Mouse (Mus musculus) heart, embryonic 16.5 days (tissue): ENCODE results near the gene Ncoa5. TPM values are rescaled to one million over a fixed set of nuclear protein-coding genes. Genes with fewer than 3 reads are reported as not detected.

Source experiments
- ATAC-seq: fragments of 200-750 bp; cut with Nextera tagmentation; replicated peaks from 2 replicates; pipeline ENCODE4 v1.8.0; 2017; ENCODE audit warnings: moderate number of reproducible peaks; ENCODE audit not compliant: insufficient read depth, low FRiP score; ENCODE audit errors: extremely low read depth
- H3K27ac ChIP-seq: fragments of 300-500 bp; sonication (generic); 2 replicates; pipeline ENCODE4 v1.5.1; 2014; ENCODE audit warnings: mild to moderate bottlenecking, low read length, control low read depth, moderate library complexity
- H3K27me3 ChIP-seq: fragments of 300-500 bp; sonication (generic); 2 replicates; pipeline ENCODE4 v1.6.1; 2014; ENCODE audit warnings: low read length, mixed read lengths; ENCODE audit not compliant: control insufficient read depth, insufficient read depth
- H3K36me3 ChIP-seq: fragments of 300-500 bp; sonication (generic); 2 replicates; pipeline ENCODE4 v1.6.1; 2014; ENCODE audit not compliant: control insufficient read depth, insufficient read depth
- H3K4me1 ChIP-seq: fragments of 300-500 bp; sonication (generic); 2 replicates; pipeline ENCODE4 v1.6.1; 2014; ENCODE audit warnings: low read length, mixed read lengths; ENCODE audit not compliant: control insufficient read depth, insufficient read depth
- H3K4me2 ChIP-seq: fragments of 300-500 bp; sonication (generic); 2 replicates; pipeline ENCODE4 v1.6.1; 2014; ENCODE audit warnings: low read depth, mild to moderate bottlenecking, control low read depth, low read length
- H3K4me3 ChIP-seq: fragments of 300-500 bp; sonication (generic); 2 replicates; pipeline ENCODE4 v1.5.1; 2014; ENCODE audit warnings: mild to moderate bottlenecking, control low read depth, low read length
- H3K9ac ChIP-seq: fragments of 300-500 bp; sonication (generic); 2 replicates; pipeline ENCODE4 v1.6.1; 2014; ENCODE audit warnings: low read length, control low read depth
- H3K9me3 ChIP-seq: fragments of 300-500 bp; sonication (generic); replicated peaks from 2 replicates; pipeline ENCODE4 v1.6.1; 2016; ENCODE audit warnings: low read length; ENCODE audit not compliant: control insufficient read depth
- WGBS: fragments of 180-500 bp; shearing (Covaris S2); extraction: QIAGEN DNeasy Blood & Tissue Kit; methylation state at CpG from one replicate; pipeline ENCODE4 v1.1.7; 2014; 5-methylcytosine and 5-hydroxymethylcytosine counted together
- polyA plus RNA-seq: library from polyadenylated mRNA; unstranded; fragments of >200 nt; fragmentation: Nextera tagmentation; extraction: Ambion mirVana; gene quantifications from 2 replicates; pipeline ENCODE4 v1.2.1, GENCODE M21; 2015

Gene Ncoa5
- polyA plus RNA-seq, 1 experiment from 2014 or later, result 42.5 TPM

- H3K27ac ChIP-seq, result no peak overlapping the region
- no peak overlapping the region for H3K9ac ChIP-seq
- H3K4me3 ChIP-seq, result no peak overlapping the region
- no peaks in the 10 kb centered on the region for H3K9me3 ChIP-seq
- no peaks in the 10 kb centered on the region for H3K36me3 ChIP-seq
- H3K4me1 ChIP-seq, result peaks cover 6% of the 10 kb centered on the region
- H3K27me3 ChIP-seq, result peaks cover 86% of the 10 kb centered on the region
- WGBS, result 4% methylated on average over 21 of the region's 21 CpGs
- ATAC-seq, result no peak
- no peak overlapping the region for H3K4me2 ChIP-seq
Measured at GRCm38 (mm10) chr2:164969348-164969781, 65.3 kb downstream of the Ncoa5 start.

- Histone ChIP-seq H3K27me3 (peaks cover 84% of the 10 kb centered on the region), H3K27ac (no peak overlapping the region), H3K4me1 (peaks cover 6% of the 10 kb centered on the region), H3K4me2 (peak overlapping the region; percentile 64), H3K9me3 (no peaks in the 10 kb centered on the region), H3K9ac (no peak overlapping the region), H3K4me3 (peak overlapping the region; percentile 38), H3K36me3 (no peaks in the 10 kb centered on the region)
- peak; percentile 74; the same call in 1 of the 2 replicates for ATAC-seq
- whole genome bisulfite sequencing, result under 1% methylated on average over 29 of the region's 29 CpGs
Measured at GRCm38 (mm10) chr2:164968451-164968851, 66.2 kb downstream of the Ncoa5 start.

GRCm38 (mm10) chr2:164967761-164968440 lies 66.8 kb downstream of the Ncoa5 start:
- no peaks in the 10 kb centered on the region for H3K9me3 ChIP-seq
- H3K4me2 ChIP-seq, result peak overlapping the region; percentile 64
- peak overlapping the region; percentile 38 for H3K4me3 ChIP-seq
- H3K27ac ChIP-seq, result no peak overlapping the region
- peaks cover 6% of the 10 kb centered on the region for H3K4me1 ChIP-seq
- H3K36me3 ChIP-seq, result no peaks in the 10 kb centered on the region
- no peak for ATAC-seq
- no peak overlapping the region for H3K9ac ChIP-seq
- H3K27me3 ChIP-seq, result peaks cover 82% of the 10 kb centered on the region
- 2% methylated on average over 64 of the region's 65 CpGs for WGBS

- Histone ChIP-seq H3K4me3 (no peak overlapping the region), H3K4me2 (no peak overlapping the region), H3K9ac (no peak overlapping the region), H3K36me3 (no peaks in the 10 kb centered on the region), H3K9me3 (no peaks in the 10 kb centered on the region), H3K27ac (no peak overlapping the region), H3K27me3 (peaks cover 76% of the 10 kb centered on the region), H3K4me1 (peaks cover 6% of the 10 kb centered on the region)
- 12% methylated on average over 6 of the region's 6 CpGs for WGBS
- ATAC-seq, result no peak
Measured at GRCm38 (mm10) chr2:164967193-164967592, 67.5 kb downstream of the Ncoa5 start.

GRCm38 (mm10) chr2:164966381-164966780 lies 68.3 kb downstream of the Ncoa5 start:
- ATAC-seq, result no peak
- no peak overlapping the region for H3K4me2 ChIP-seq
- no peak overlapping the region for H3K27ac ChIP-seq
- no peaks in the 10 kb centered on the region for H3K9me3 ChIP-seq
- H3K27me3 ChIP-seq, result peaks cover 72% of the 10 kb centered on the region
- H3K9ac ChIP-seq, result no peak overlapping the region
- peaks cover 6% of the 10 kb centered on the region for H3K4me1 ChIP-seq
- H3K4me3 ChIP-seq, result no peak overlapping the region
- no peaks in the 10 kb centered on the region for H3K36me3 ChIP-seq
- 14% methylated on average over 8 of the region's 8 CpGs for WGBS

- Histone ChIP-seq H3K4me1 (peaks cover 9% of the 10 kb centered on the region), H3K27me3 (peaks cover 64% of the 10 kb centered on the region), H3K4me2 (no peak overlapping the region), H3K9ac (no peak overlapping the region), H3K27ac (no peak overlapping the region), H3K9me3 (no peaks in the 10 kb centered on the region), H3K4me3 (no peak overlapping the region), H3K36me3 (no peaks in the 10 kb centered on the region)
- no peak for ATAC-seq
- WGBS, result 83% methylated on average over 1 of the region's 1 CpGs
Measured at GRCm38 (mm10) chr2:164964981-164965380, 69.7 kb downstream of the Ncoa5 start.

GRCm38 (mm10) chr2:164964242-164964894 lies 70.3 kb downstream of the Ncoa5 start:
- Histone ChIP-seq H3K27me3 (peaks cover 59% of the 10 kb centered on the region), H3K9me3 (no peaks in the 10 kb centered on the region), H3K36me3 (no peaks in the 10 kb centered on the region), H3K4me2 (no peak overlapping the region), H3K4me3 (no peak overlapping the region), H3K27ac (no peak overlapping the region), H3K4me1 (peaks cover 9% of the 10 kb centered on the region), H3K9ac (no peak overlapping the region)
- 46% methylated on average over 9 of the region's 9 CpGs for WGBS
- no peak for ATAC-seq

- Histone ChIP-seq H3K4me1 (peaks cover 3% of the 10 kb centered on the region; the same call in 1 of the 2 replicates), H3K27me3 (peaks cover 39% of the 10 kb centered on the region), H3K4me2 (no peak overlapping the region), H3K4me3 (no peak overlapping the region), H3K9me3 (no peaks in the 10 kb centered on the region; the same call in 1 of the 2 replicates), H3K27ac (no peak overlapping the region), H3K9ac (no peak overlapping the region), H3K36me3 (no peaks in the 10 kb centered on the region)
- WGBS, result 36% methylated on average over 7 of the region's 7 CpGs
- ATAC-seq, result no peak
Measured at GRCm38 (mm10) chr2:164962183-164962580, 72.5 kb downstream of the Ncoa5 start.

GRCm38 (mm10) chr2:164961506-164962182 lies 73.0 kb downstream of the Ncoa5 start:
- 9% methylated on average over 17 of the region's 17 CpGs for WGBS
- no peak overlapping the region for H3K9ac ChIP-seq
- peaks cover 3% of the 10 kb centered on the region; the same call in 1 of the 2 replicates for H3K4me1 ChIP-seq
- no peaks in the 10 kb centered on the region for H3K36me3 ChIP-seq
- H3K4me3 ChIP-seq, result no peak overlapping the region
- no peak for ATAC-seq
- no peaks in the 10 kb centered on the region; the same call in 1 of the 2 replicates for H3K9me3 ChIP-seq
- H3K27ac ChIP-seq, result no peak overlapping the region
- H3K4me2 ChIP-seq, result peak overlapping the region; percentile 86; the same call in 1 of the 2 replicates
- peaks cover 34% of the 10 kb centered on the region for H3K27me3 ChIP-seq
